Mouse (Mus musculus): ENCODE measurements at regions not wholly inside any gene's neighbourhood (a gene's known extent, or its start where the extent isn't known, plus 50 kb on each side); places are given as distances from the start of the nearest gene placed in this dataset.

DNA sequence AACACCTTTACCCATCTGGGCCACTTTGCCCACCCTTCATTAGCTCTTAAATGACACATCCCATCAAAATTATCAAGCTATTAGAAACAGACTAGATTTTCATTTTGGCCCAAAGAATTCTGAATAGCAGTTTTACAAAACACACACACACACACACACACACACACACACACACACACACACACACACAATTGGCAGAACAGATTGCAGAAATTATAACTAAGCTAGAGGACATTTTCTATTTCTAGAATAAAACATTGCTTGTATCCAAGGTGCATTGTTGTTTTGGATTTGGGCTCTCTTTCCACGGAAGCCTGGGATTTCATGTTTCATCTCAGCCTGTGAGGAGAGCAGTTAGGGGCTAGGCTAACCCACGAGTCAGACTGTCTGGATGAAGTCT is 455.1 kb downstream of the Etnk1 start:
- no peaks in the 10 kb centered on the region for H3K9me3 ChIP-seq (ENCODE audit: control insufficient read depth, low read depth, low read length)
- no peak overlapping the region for H3K4me2 ChIP-seq (replicated peaks; ENCODE audit: low read depth, low read length)
- no peaks in the 10 kb centered on the region for H3K36me3 ChIP-seq (ENCODE audit: control insufficient read depth, insufficient read depth, low read length)
- WGBS: 80% methylated on average over 2 of the region's 2 CpGs
- no peak for ATAC-seq (ENCODE audit: insufficient number of reproducible peaks, insufficient read depth, low FRiP score, low read depth)
- no peak overlapping the region for H3K9ac ChIP-seq (replicated peaks; ENCODE audit: low read depth, low read length)
- H3K27ac ChIP-seq (ENCODE audit: low read length): no peak overlapping the region
- H3K4me3 ChIP-seq (ENCODE audit: low read depth, low read length): no peak overlapping the region
- 0 out of 2 replicates have a peak, but pooled peaks cover 2% of the 10 kb centered on the region for H3K4me1 ChIP-seq (ENCODE audit: control insufficient read depth, insufficient read depth, low read length)
- H3K27me3 ChIP-seq (ENCODE audit: control insufficient read depth, insufficient read depth, low read length): no peaks in the 10 kb centered on the region

DNA sequence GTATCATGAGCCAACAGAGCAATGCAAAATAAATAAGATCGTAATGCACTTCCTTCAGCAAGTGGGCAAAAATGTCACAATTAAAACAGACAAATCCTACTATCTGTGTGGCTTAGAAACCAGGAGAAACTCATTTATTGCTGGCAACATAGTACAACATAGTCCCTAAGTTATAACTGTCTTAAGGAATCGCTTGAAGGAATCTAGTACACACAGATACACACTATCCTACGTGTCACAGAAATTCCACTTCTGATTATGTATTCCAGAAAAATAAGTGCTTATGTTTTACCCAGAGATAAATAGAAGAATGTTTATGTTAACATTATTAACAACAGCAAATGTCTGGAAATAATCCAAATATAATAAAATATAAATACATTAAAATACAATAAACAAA is 457.9 kb downstream of the Etnk1 start:
- Histone ChIP-seq H3K4me2 (replicated peaks; ENCODE audit: low read depth, low read length) (no peak overlapping the region), H3K9me3 (ENCODE audit: control insufficient read depth, low read depth, low read length) (no peaks in the 10 kb centered on the region), H3K4me3 (ENCODE audit: low read depth, low read length) (no peak overlapping the region), H3K36me3 (ENCODE audit: control insufficient read depth, insufficient read depth, low read length) (no peaks in the 10 kb centered on the region), H3K9ac (replicated peaks; ENCODE audit: low read depth, low read length) (no peak overlapping the region), H3K27ac (ENCODE audit: low read length) (no peak overlapping the region), H3K27me3 (ENCODE audit: control insufficient read depth, insufficient read depth, low read length) (no peaks in the 10 kb centered on the region), H3K4me1 (ENCODE audit: control insufficient read depth, insufficient read depth, low read length) (0 out of 2 replicates have a peak, but pooled peaks cover 2% of the 10 kb centered on the region)
- WGBS: 77% methylated on average over 3 of the region's 3 CpGs
- ATAC-seq (ENCODE audit: insufficient number of reproducible peaks, insufficient read depth, low FRiP score, low read depth): no peak

DNA sequence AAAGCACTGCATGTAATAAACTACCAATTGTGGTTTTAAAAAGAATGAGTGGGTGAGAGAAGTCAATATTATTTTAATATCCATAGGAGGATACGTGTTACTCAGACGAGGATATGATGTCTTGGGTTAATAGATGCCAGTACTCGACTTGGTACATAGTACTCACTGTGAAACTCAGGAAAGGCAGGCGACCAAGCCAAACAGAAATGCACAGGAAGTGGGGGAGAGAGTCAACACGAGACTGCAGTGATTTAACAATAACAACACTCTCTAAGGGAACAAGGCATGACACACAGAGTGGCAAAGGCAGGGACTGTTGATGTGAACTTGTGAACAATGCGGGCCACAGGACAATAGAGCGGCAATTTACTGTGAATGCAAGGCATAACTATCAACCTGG is 464.6 kb downstream of the Etnk1 start:
- no peaks in the 10 kb centered on the region for H3K4me1 ChIP-seq (ENCODE audit: control insufficient read depth, insufficient read depth, low read length)
- no peak for ATAC-seq (ENCODE audit: insufficient number of reproducible peaks, insufficient read depth, low FRiP score, low read depth)
- H3K9me3 ChIP-seq (ENCODE audit: control insufficient read depth, low read depth, low read length): no peaks in the 10 kb centered on the region
- H3K27me3 ChIP-seq (ENCODE audit: control insufficient read depth, insufficient read depth, low read length): no peaks in the 10 kb centered on the region
- no peak overlapping the region for H3K4me3 ChIP-seq (ENCODE audit: low read depth, low read length)
- WGBS: 65% methylated on average over 7 of the region's 7 CpGs
- no peak overlapping the region for H3K9ac ChIP-seq (replicated peaks; ENCODE audit: low read depth, low read length)
- H3K27ac ChIP-seq (ENCODE audit: low read length): no peak overlapping the region
- no peaks in the 10 kb centered on the region for H3K36me3 ChIP-seq (ENCODE audit: control insufficient read depth, insufficient read depth, low read length)
- no peak overlapping the region for H3K4me2 ChIP-seq (replicated peaks; ENCODE audit: low read depth, low read length)

DNA sequence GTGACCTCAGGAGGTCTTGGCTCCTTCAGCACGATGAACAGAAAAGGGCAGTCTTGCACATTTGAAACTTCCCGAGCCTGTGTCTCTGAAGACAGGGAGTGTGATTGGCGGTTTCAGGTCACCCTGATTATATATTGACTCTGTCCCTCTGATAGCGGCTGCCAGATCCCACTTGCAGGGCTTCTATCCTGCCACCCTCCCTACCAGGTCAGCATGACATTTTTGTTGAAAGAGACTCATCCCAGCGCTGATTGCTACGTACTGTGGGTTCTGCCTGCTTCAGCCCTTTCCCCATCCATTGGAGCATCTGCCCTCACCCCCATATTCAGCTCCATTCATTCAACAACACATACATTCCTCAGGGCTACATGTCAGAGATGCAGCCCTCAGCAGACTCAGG is 466.7 kb downstream of the Etnk1 start:
- Histone ChIP-seq H3K4me2 (replicated peaks; ENCODE audit: low read depth, low read length) (no peak overlapping the region), H3K4me1 (ENCODE audit: control insufficient read depth, insufficient read depth, low read length) (no peaks in the 10 kb centered on the region), H3K9ac (replicated peaks; ENCODE audit: low read depth, low read length) (no peak overlapping the region), H3K27me3 (ENCODE audit: control insufficient read depth, insufficient read depth, low read length) (no peaks in the 10 kb centered on the region), H3K9me3 (ENCODE audit: control insufficient read depth, low read depth, low read length) (no peaks in the 10 kb centered on the region), H3K27ac (ENCODE audit: low read length) (no peak overlapping the region), H3K36me3 (ENCODE audit: control insufficient read depth, insufficient read depth, low read length) (no peaks in the 10 kb centered on the region), H3K4me3 (ENCODE audit: low read depth, low read length) (no peak overlapping the region)
- WGBS: 60% methylated on average over 6 of the region's 6 CpGs
- no peak for ATAC-seq (ENCODE audit: insufficient number of reproducible peaks, insufficient read depth, low FRiP score, low read depth)

DNA sequence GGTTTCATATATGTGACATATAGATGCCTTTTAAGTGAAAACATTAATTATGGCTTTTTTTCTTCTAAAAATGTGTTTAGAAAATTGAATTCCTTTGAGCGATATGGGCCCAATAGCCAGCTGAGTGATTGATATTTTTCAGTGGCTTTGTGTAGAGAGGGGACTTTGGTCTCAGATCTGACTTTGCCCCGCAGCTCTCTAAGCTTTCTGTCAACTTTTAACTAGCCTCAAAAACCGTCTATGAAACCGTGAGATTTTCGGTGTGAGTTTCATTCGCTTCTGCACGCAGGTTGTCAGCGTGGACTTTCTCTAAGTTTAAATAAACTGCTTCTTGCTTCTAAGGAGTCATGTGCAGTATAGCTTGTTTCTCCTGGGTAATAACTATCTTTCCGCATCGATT is 467.3 kb downstream of the Etnk1 start:
- Histone ChIP-seq H3K4me2 (replicated peaks; ENCODE audit: low read depth, low read length) (no peak overlapping the region), H3K4me3 (ENCODE audit: low read depth, low read length) (no peak overlapping the region), H3K27ac (ENCODE audit: low read length) (no peak overlapping the region), H3K9me3 (ENCODE audit: control insufficient read depth, low read depth, low read length) (no peaks in the 10 kb centered on the region), H3K9ac (replicated peaks; ENCODE audit: low read depth, low read length) (no peak overlapping the region), H3K36me3 (ENCODE audit: control insufficient read depth, insufficient read depth, low read length) (no peaks in the 10 kb centered on the region), H3K27me3 (ENCODE audit: control insufficient read depth, insufficient read depth, low read length) (no peaks in the 10 kb centered on the region), H3K4me1 (ENCODE audit: control insufficient read depth, insufficient read depth, low read length) (no peaks in the 10 kb centered on the region)
- 73% methylated on average over 10 of the region's 10 CpGs for WGBS
- ATAC-seq (ENCODE audit: insufficient number of reproducible peaks, insufficient read depth, low FRiP score, low read depth): no peak

DNA sequence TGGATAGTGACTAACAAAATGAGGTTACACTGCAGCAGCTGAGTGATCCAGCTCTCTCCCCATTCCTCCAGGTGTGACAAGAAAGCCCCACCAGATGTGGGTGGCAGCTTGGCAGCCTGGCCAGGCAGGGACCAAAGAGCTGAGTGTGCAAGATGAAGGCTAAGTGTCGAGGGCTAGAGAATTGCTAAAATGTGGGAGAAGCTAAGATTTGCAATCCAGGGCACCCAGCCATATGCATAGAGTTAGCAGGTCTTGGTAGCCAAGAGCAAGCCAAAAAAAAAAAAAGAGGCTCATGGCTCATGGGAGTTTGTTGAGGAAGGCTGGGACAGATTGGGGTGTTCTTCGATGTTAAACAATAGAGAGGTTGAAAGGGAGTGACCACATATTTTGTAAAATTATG is 468.0 kb downstream of the Etnk1 start:
- Histone ChIP-seq H3K9ac (replicated peaks; ENCODE audit: low read depth, low read length) (no peak overlapping the region), H3K9me3 (ENCODE audit: control insufficient read depth, low read depth, low read length) (no peaks in the 10 kb centered on the region), H3K27ac (ENCODE audit: low read length) (no peak overlapping the region), H3K4me2 (replicated peaks; ENCODE audit: low read depth, low read length) (no peak overlapping the region), H3K4me1 (ENCODE audit: control insufficient read depth, insufficient read depth, low read length) (no peaks in the 10 kb centered on the region), H3K4me3 (ENCODE audit: low read depth, low read length) (no peak overlapping the region), H3K36me3 (ENCODE audit: control insufficient read depth, insufficient read depth, low read length) (no peaks in the 10 kb centered on the region), H3K27me3 (ENCODE audit: control insufficient read depth, insufficient read depth, low read length) (no peaks in the 10 kb centered on the region)
- 88% methylated on average over 2 of the region's 2 CpGs for whole genome bisulfite sequencing
- no peak for ATAC-seq (ENCODE audit: insufficient number of reproducible peaks, insufficient read depth, low FRiP score, low read depth)

DNA sequence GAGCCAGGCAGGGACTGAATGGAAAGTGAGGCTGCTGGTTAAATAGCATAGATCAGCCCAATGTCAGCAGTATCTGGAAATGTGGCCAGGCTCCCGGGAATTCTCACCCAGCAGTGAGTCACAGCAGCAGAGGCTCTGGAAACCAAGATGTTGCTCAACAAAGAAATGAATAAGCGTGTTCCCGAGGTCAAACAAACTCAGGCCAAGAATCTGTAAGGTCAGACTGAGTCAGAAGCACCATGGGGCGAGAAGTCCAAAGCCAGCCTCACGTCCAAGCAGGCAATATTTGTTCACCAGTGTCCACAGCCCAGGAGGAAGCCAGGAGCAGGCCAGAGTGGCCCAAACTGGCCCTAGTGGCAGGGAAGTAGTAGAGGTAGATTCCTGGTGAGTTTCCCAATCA is 473.6 kb downstream of the Etnk1 start:
- H3K9me3 ChIP-seq (ENCODE audit: control insufficient read depth, low read depth, low read length): no peaks in the 10 kb centered on the region
- 60% methylated on average over 5 of the region's 5 CpGs for WGBS
- no peaks in the 10 kb centered on the region for H3K27me3 ChIP-seq (ENCODE audit: control insufficient read depth, insufficient read depth, low read length)

DNA sequence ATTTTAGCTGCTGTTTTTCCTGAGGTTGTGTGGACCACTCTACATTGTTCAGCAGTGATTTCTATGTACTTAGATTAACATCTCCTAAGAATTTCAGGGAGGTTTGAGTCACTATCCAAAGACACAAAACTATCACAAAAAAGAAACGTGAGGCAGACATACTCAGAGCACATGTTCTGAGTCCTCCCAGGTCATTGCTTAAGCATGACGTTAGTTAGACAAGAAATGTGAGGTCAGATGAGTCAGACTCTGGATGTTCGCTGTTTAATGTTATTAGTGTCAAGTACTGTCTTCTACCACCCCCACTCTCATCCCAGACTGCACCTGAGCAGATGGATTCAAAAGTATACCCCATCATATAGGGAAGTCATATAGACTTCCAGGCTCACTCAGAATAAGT is 475.0 kb downstream of the Etnk1 start:
- 74% methylated on average over 3 of the region's 3 CpGs for WGBS
- no peaks in the 10 kb centered on the region for H3K36me3 ChIP-seq (ENCODE audit: control insufficient read depth, insufficient read depth, low read length)
- H3K9ac ChIP-seq (replicated peaks; ENCODE audit: low read depth, low read length): no peak overlapping the region
- no peaks in the 10 kb centered on the region for H3K27me3 ChIP-seq (ENCODE audit: control insufficient read depth, insufficient read depth, low read length)
- H3K4me3 ChIP-seq (ENCODE audit: low read depth, low read length): no peak overlapping the region
- no peak for ATAC-seq (ENCODE audit: insufficient number of reproducible peaks, insufficient read depth, low FRiP score, low read depth)
- H3K9me3 ChIP-seq (ENCODE audit: control insufficient read depth, low read depth, low read length): no peaks in the 10 kb centered on the region
- no peak overlapping the region for H3K27ac ChIP-seq (ENCODE audit: low read length)
- no peaks in the 10 kb centered on the region for H3K4me1 ChIP-seq (ENCODE audit: control insufficient read depth, insufficient read depth, low read length)
- no peak overlapping the region for H3K4me2 ChIP-seq (replicated peaks; ENCODE audit: low read depth, low read length)

More for the DNA sequence above, 473.6 kb downstream of the Etnk1 start:
- ATAC-seq (ENCODE audit: insufficient number of reproducible peaks, insufficient read depth, low FRiP score, low read depth): no peak
- no peak overlapping the region for H3K4me3 ChIP-seq (ENCODE audit: low read depth, low read length)
- H3K27ac ChIP-seq (ENCODE audit: low read length): no peak overlapping the region
- H3K4me2 ChIP-seq (replicated peaks; ENCODE audit: low read depth, low read length): no peak overlapping the region
- H3K4me1 ChIP-seq (ENCODE audit: control insufficient read depth, insufficient read depth, low read length): no peaks in the 10 kb centered on the region
- H3K36me3 ChIP-seq (ENCODE audit: control insufficient read depth, insufficient read depth, low read length): no peaks in the 10 kb centered on the region
- H3K9ac ChIP-seq (replicated peaks; ENCODE audit: low read depth, low read length): no peak overlapping the region

DNA sequence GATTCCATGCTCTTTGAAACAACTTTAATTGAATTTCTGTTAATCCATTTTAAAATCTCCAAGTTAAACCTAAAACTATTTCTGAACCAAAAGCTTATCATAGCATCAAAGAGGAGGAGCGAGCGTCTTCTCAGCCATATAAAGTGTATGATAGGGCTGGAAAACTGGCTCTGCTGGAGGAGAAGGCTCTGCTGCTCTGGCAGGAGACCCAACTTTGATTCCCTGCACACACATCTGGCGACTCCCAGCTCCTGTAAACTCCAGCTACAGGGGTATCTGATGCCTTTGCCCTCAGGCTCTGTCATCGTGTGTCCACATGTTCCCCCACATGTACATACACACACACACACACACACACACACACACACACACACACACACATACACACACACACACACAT is 479.0 kb downstream of the Etnk1 start:
- no peak overlapping the region for H3K4me2 ChIP-seq (replicated peaks; ENCODE audit: low read depth, low read length)
- 71% methylated on average over 4 of the region's 4 CpGs for WGBS
- no peak for ATAC-seq (ENCODE audit: insufficient number of reproducible peaks, insufficient read depth, low FRiP score, low read depth)

More for the DNA sequence above, 479.0 kb downstream of the Etnk1 start:
- no peaks in the 10 kb centered on the region for H3K27me3 ChIP-seq (ENCODE audit: control insufficient read depth, insufficient read depth, low read length)
- H3K9me3 ChIP-seq (ENCODE audit: control insufficient read depth, low read depth, low read length): no peaks in the 10 kb centered on the region
- H3K36me3 ChIP-seq (ENCODE audit: control insufficient read depth, insufficient read depth, low read length): no peaks in the 10 kb centered on the region
- H3K9ac ChIP-seq (replicated peaks; ENCODE audit: low read depth, low read length): no peak overlapping the region
- H3K27ac ChIP-seq (ENCODE audit: low read length): no peak overlapping the region
- H3K4me1 ChIP-seq (ENCODE audit: control insufficient read depth, insufficient read depth, low read length): no peaks in the 10 kb centered on the region
- H3K4me3 ChIP-seq (ENCODE audit: low read depth, low read length): no peak overlapping the region
